Mouse (Mus musculus): ENCODE measurements around the gene Arrdc4. TPM values are rescaled to one million over a fixed set of nuclear protein-coding genes. Genes with fewer than 3 reads are reported as not detected.

The Arrdc4 gene
- total RNA-seq, 2 experiments from 2014 or later, result 10.4 to 13.3 TPM

- no peak for DNase-seq (ENCODE audit: low spot score in 2 of 2)
These were observed 52.1 kb downstream of the Arrdc4 start for GRCm38 (mm10) chr7:68696908-68697307.

GRCm38 (mm10) chr7:68696446-68696845, 52.6 kb downstream of the Arrdc4 start:
- TF ChIP-seq CTCF (conservative IDR thresholded peaks at IDR 0.05), result no peak

More at GRCm38 (mm10) chr7:68696908-68697307, 52.1 kb downstream of the Arrdc4 start:
- no peak for TF ChIP-seq CTCF (conservative IDR thresholded peaks at IDR 0.05)
- Histone ChIP-seq H3K27ac (no peak overlapping the region), H3K4me3 (no peak overlapping the region)

GRCm38 (mm10) chr7:68692731-68693130, 56.3 kb downstream of the Arrdc4 start:
- DNase-seq (ENCODE audit: low spot score in 2 of 2), result no peak
- no peak overlapping the region for H3K4me3 ChIP-seq
- H3K27ac ChIP-seq, result no peak overlapping the region
- TF ChIP-seq CTCF (conservative IDR thresholded peaks at IDR 0.05), result no peak

More at GRCm38 (mm10) chr7:68696446-68696845, 52.6 kb downstream of the Arrdc4 start:
- DNase-seq (ENCODE audit: low spot score in 2 of 2), result no peak
- H3K4me3 ChIP-seq, result no peak overlapping the region
- H3K27ac ChIP-seq, result no peak overlapping the region

GRCm38 (mm10) chr7:68691454-68691853, 57.6 kb downstream of the Arrdc4 start:
- H3K27ac ChIP-seq, result no peak overlapping the region
- DNase-seq (ENCODE audit: low spot score in 2 of 2), result no peak
- no peak overlapping the region for H3K4me3 ChIP-seq
- TF ChIP-seq CTCF (conservative IDR thresholded peaks at IDR 0.05), result no peak

GRCm38 (mm10) chr7:68687140-68687611, 61.9 kb downstream of the Arrdc4 start:
- DNase-seq (ENCODE audit: low spot score in 2 of 2), result no peak
- no peak for TF ChIP-seq CTCF (conservative IDR thresholded peaks at IDR 0.05)
- Histone ChIP-seq H3K4me3 (no peak overlapping the region), H3K27ac (no peak overlapping the region)
